Mouse (Mus musculus) C2C12 (cell line): ENCODE results near the gene Osbpl3.

Experiments
- CEBPB ChIP-seq: IDR thresholded peaks from one replicate; pipeline ENCODE4 v1.6.1; 2011; ENCODE audit warnings: low read depth, mild to moderate bottlenecking, control low read depth, moderate library complexity
- CTCF ChIP-seq: IDR thresholded peaks from one replicate; pipeline ENCODE4 v1.5.1; 2011; ENCODE audit not compliant: control insufficient read depth, insufficient read depth, insufficient read length
- MYOD1 ChIP-seq: IDR thresholded peaks from one replicate; pipeline ENCODE4 v1.6.1; 2011; ENCODE audit warnings: low read depth; ENCODE audit not compliant: control insufficient read depth, insufficient read length
- USF1 ChIP-seq: IDR thresholded peaks from one replicate; pipeline ENCODE4 v1.6.1; 2011; ENCODE audit warnings: low read depth, mild to moderate bottlenecking, control low read depth, moderate library complexity

DNA sequence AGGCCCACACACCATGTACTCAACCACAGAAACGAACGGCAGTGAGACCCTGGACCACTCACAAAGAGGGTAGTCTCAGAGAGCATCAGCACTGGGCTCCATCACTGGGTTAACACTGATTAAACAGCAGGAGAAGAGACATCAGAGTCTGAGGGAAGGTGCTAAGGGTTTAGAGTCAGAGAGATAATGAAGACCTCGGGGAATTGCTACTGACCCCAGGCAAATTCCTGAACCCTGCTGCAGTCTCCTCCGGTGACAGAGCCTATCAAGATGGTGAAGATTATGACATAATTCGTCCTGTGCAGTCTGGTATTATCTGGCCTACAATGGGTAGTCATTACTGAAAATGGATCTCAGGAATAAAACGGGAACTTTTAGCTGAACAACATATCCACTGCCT, 2.4 kb downstream of the Osbpl3 start:
- TF ChIP-seq CTCF: no peak
- TF ChIP-seq USF1: no peak
- no peak for TF ChIP-seq CEBPB
- TF ChIP-seq MYOD1: no peak
